Mouse (Mus musculus): ENCODE results near the gene Ptges2. TPM values are rescaled to one million over a fixed set of nuclear protein-coding genes. Genes with fewer than 3 reads are reported as not detected.

Gene Ptges2
- polyA plus RNA-seq, 1 experiment: 15.0 TPM

DNA sequence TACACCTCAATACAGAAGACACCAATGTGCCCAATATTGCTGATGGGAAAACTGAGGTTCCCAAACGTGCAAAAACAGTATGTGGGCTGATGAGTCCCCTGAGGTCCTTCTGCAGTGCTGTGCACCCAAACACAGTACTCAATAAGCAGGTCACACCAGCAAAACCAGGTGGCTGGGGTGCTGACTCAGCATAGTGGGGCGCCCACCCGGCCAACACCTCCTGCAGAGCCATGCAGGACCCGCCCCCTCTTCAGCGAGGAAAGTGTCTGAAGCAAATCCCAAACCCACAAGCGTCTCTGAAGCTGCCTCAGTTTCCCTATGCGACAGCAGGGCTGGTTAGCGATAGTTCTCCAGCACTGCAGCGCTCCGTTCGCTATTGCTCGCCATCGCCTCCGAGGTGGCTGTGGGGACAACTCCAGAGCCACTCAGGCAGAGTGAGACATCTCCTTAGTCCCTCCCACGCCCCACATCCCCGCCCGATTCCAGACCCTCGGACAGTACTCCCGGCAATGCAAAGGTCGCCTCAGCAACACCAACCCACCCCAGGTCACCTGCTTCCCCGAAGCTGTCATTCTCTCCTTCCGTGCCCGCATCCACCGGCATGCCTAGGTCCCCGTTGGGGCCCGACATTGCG lies 14.4 kb upstream of the Ptges2 start:
- H3K27ac ChIP-seq (ENCODE audit: control insufficient read depth, insufficient read depth, low read depth, low read length, poor library complexity): peak overlapping the region; percentile 59
- peak overlapping the region; percentile 76 for H3K4me3 ChIP-seq (replicated peaks; ENCODE audit: control insufficient read depth, low read depth, low read length)
- no peak for TF ChIP-seq CTCF (IDR thresholded peaks at IDR 0.05; ENCODE audit: control insufficient read depth, insufficient read depth, low read length)
- no peak for TF ChIP-seq POLR2A (IDR thresholded peaks at IDR 0.05; ENCODE audit: borderline replicate concordance, control insufficient read depth, low read depth, low read length)
- 1% methylated on average over 27 of the region's 27 CpGs for whole genome bisulfite sequencing
- H3K4me1 ChIP-seq (ENCODE audit: control insufficient read depth, insufficient read depth, low read length): peaks cover 4% of the 10 kb centered on the region

DNA sequence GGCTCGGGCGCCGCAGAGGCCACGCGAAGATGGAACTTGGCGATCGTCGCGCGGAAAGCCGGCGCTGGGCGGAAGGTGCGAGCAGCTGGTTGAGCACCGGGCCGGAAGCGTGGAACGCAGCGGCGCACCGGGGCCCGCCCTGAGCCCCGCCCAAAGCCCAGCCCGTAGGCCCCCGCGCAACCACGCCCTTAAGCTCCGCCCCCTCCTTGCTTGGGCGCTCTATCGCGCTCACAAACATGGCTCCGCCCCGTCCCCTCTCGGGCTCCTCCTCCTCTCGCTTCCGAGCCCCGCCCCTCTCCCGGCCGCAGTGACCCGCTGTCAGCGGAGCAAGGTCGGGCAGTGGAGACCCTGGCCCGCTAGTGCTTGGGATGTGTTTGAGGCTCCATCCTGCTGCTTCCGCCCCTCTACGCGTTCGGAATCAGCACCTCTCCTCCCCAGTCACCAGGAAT lies 13.9 kb upstream of the Ptges2 start, which contains the start of gene 1110008P14Rik:
Gene 1110008P14Rik (minus strand): TSS at position 164 of the 449 bp plus-strand sequence.
- H3K4me3 ChIP-seq (replicated peaks; ENCODE audit: control insufficient read depth, low read depth, low read length): peak within 1 kb of the TSS; percentile 76
- under 1% methylated on average over 47 of the region's 47 CpGs for WGBS
- H3K4me1 ChIP-seq (ENCODE audit: control insufficient read depth, insufficient read depth, low read length): peaks cover 4% of the 10 kb centered on the region
- TF ChIP-seq POLR2A (IDR thresholded peaks at IDR 0.05; ENCODE audit: borderline replicate concordance, control insufficient read depth, low read depth, low read length) (peak; percentile 62; the same call in 1 of the 2 replicates), CTCF (IDR thresholded peaks at IDR 0.05; ENCODE audit: control insufficient read depth, insufficient read depth, low read length) (no peak)
- peak within 1 kb of the TSS; percentile 59 for H3K27ac ChIP-seq (ENCODE audit: control insufficient read depth, insufficient read depth, low read depth, low read length, poor library complexity)

DNA sequence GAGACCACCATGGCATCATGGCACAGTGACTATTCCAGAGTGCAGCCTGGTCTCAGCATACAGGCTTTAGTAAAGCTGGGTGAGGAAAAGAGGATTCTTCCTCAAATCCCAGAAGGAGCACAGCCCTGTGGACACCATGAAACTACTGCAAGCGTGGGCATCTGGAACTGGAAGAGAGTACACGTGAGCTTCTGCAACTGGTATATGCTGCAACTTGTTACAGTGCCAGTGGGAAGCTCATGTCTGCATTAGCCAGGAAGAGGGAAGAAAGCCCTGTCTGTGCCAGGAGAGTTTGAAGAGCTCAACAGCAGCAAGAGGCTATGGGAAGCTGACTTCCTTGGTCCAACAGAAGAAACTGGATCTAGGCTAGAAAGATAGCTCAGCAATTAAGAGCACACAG lies 13.0 kb upstream of the Ptges2 start:
- TF ChIP-seq POLR2A (IDR thresholded peaks at IDR 0.05; ENCODE audit: borderline replicate concordance, control insufficient read depth, low read depth, low read length) (no peak), CTCF (IDR thresholded peaks at IDR 0.05; ENCODE audit: control insufficient read depth, insufficient read depth, low read length) (no peak)
- 57% methylated on average over 2 of the region's 2 CpGs for WGBS

DNA sequence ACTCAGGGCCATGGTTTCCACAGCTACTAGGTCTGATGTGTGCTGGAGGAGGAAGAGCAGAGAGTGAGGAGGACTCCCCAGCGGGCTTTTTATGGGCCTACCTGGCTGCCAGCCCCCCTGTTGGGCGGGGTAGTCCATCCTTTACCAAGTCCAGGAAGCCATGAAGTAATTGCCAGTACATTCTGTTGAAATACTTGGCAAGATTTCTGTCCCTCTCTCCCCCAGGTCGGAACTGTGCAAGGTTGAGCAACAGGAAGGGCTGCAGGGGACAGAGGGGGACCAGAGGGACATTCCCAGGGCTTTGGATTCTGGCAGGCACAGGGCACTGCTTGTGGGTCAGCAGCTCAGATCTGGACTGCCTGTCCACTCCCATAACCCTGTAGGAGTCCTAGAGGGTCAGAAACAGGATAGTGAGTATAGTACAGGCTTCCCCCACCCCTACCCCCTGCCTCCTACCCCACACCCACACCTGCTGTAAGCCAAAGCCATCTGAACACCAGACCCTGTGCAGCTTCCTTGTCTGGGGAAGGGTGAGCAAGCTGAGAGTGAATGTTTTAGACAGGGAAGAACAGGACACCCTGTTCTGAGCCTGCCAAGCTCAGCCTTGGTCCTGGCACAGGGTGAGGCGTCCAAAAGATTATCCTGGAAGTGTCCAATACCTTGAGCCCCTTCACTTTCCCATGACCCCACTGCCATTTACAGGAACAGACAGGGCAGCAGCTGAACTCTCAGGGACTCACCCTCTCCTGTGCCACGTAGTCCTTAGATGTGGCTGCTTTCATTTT lies 7.8 kb upstream of the Ptges2 start, which contains the start of gene Lcn2:
Gene Lcn2 (minus strand): TSS at position 547 of the 785 bp plus-strand sequence.
- peak within 1 kb of the TSS; percentile 88 for H3K27ac ChIP-seq (ENCODE audit: control insufficient read depth, insufficient read depth, low read depth, low read length, poor library complexity)
- no peak for TF ChIP-seq CTCF (IDR thresholded peaks at IDR 0.05; ENCODE audit: control insufficient read depth, insufficient read depth, low read length)
- WGBS: 32% methylated on average over 5 of the region's 5 CpGs
- H3K4me3 ChIP-seq (replicated peaks; ENCODE audit: control insufficient read depth, low read depth, low read length): peak within 1 kb of the TSS; percentile 62
- H3K4me1 ChIP-seq (ENCODE audit: control insufficient read depth, insufficient read depth, low read length): no peaks in the 10 kb centered on the region; the same call in 1 of the 2 replicates

More for the DNA sequence above, 13.0 kb upstream of the Ptges2 start:
- H3K4me1 ChIP-seq (ENCODE audit: control insufficient read depth, insufficient read depth, low read length): peaks cover 4% of the 10 kb centered on the region
- no peak overlapping the region for H3K4me3 ChIP-seq (replicated peaks; ENCODE audit: control insufficient read depth, low read depth, low read length)
- no peak overlapping the region for H3K27ac ChIP-seq (ENCODE audit: control insufficient read depth, insufficient read depth, low read depth, low read length, poor library complexity)

DNA sequence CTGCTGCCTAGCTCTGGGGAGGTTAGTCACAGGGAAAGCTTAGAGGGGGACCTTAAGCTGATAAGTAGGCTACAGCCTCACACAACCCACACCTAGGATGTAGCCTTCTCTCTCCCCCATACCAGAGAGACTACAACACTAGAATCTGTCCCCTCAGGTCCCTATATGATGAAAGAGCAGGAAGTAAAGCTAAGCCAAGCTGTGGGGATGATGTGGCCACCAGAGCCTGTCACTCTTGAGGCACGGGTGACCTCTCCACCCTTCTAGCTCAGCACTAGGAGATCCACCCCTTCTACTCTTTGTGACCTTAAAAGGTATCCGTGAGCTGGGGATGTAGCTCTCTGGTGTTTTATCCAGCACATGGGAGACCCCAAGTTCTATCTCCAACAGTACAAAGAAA lies 6.5 kb upstream of the Ptges2 start:
- TF ChIP-seq POLR2A (IDR thresholded peaks at IDR 0.05; ENCODE audit: borderline replicate concordance, control insufficient read depth, low read depth, low read length) (no peak), CTCF (IDR thresholded peaks at IDR 0.05; ENCODE audit: control insufficient read depth, insufficient read depth, low read length) (no peak)
- peak overlapping the region; percentile 88 for H3K27ac ChIP-seq (ENCODE audit: control insufficient read depth, insufficient read depth, low read depth, low read length, poor library complexity)
- no peak overlapping the region for H3K4me3 ChIP-seq (replicated peaks; ENCODE audit: control insufficient read depth, low read depth, low read length)
- 38% methylated on average over 2 of the region's 2 CpGs for WGBS
- H3K4me1 ChIP-seq (ENCODE audit: control insufficient read depth, insufficient read depth, low read length): no peaks in the 10 kb centered on the region; the same call in 1 of the 2 replicates

DNA sequence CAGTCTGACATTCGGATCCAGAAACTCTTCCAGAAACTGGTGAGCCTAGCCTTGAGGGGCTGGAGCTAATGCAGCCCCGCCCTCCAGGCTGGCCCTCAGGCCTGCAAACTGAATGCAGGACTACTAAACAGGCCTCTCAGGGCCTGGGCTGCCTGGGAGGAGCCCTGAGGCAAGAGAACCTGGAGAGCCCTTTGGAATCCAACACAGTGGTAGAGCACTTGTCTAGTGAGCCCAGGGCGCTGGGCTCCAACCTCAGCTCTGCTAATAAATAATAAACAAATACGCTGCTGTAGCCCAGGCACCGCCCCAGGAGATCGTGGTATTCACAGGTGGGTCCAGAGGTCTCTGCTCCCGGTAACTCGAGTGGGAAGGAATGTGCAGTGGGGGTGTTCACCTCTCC lies 4.8 kb upstream of the Ptges2 start:
- WGBS: 83% methylated on average over 8 of the region's 8 CpGs
- H3K4me3 ChIP-seq (replicated peaks; ENCODE audit: control insufficient read depth, low read depth, low read length): no peak overlapping the region
- no peak overlapping the region for H3K27ac ChIP-seq (ENCODE audit: control insufficient read depth, insufficient read depth, low read depth, low read length, poor library complexity)
- H3K4me1 ChIP-seq (ENCODE audit: control insufficient read depth, insufficient read depth, low read length): no peaks in the 10 kb centered on the region; the same call in 1 of the 2 replicates
- TF ChIP-seq POLR2A (IDR thresholded peaks at IDR 0.05; ENCODE audit: borderline replicate concordance, control insufficient read depth, low read depth, low read length) (no peak), CTCF (IDR thresholded peaks at IDR 0.05; ENCODE audit: control insufficient read depth, insufficient read depth, low read length) (no peak)

DNA sequence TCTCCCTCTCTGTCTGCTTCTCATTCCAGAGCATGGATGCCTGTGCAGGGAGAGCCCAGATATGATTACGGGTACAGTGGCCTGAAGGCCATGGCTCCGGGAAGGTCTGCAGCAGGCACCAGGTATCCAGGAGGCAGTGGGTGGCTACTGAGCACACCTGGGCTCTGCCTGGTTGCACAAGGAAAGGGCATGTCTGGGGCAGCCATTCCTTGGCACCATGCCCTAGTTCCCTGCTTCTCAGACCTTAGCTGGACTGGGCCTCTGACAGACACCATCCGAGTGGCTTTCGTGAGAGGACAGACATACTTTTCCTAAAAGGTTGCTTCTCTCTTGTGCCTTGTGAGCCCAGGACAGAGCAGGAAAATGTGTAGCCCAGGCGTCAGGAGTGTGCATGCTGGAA lies 3.6 kb upstream of the Ptges2 start:
- H3K27ac ChIP-seq (ENCODE audit: control insufficient read depth, insufficient read depth, low read depth, low read length, poor library complexity): peak overlapping the region; percentile 75; the same call in 1 of the 2 replicates
- TF ChIP-seq POLR2A (IDR thresholded peaks at IDR 0.05; ENCODE audit: borderline replicate concordance, control insufficient read depth, low read depth, low read length) (no peak), CTCF (IDR thresholded peaks at IDR 0.05; ENCODE audit: control insufficient read depth, insufficient read depth, low read length) (no peak)
- no peak overlapping the region for H3K4me3 ChIP-seq (replicated peaks; ENCODE audit: control insufficient read depth, low read depth, low read length)
- WGBS: 86% methylated on average over 5 of the region's 5 CpGs
- no peaks in the 10 kb centered on the region; the same call in 1 of the 2 replicates for H3K4me1 ChIP-seq (ENCODE audit: control insufficient read depth, insufficient read depth, low read length)

DNA sequence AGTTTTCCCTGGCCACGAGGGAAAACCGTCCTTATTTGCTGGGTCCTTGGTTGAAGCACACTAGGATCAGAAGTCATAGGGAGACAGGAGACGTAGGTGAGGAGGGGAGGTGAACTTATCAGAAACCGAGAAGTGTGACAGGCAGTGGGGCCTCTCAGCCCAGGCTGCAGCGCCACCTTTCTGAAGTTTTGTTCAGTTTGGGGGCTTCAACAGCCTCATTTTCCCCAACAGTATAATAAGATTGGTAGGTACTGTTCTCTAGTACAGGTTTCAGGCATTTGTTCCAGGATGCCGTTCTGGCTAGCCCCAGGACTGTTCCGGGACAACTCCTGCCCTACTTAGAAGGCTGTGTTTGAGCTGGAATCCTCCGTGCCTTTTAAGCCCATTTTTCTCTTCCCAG lies 723 bp upstream of the Ptges2 start:
- TF ChIP-seq POLR2A (IDR thresholded peaks at IDR 0.05; ENCODE audit: borderline replicate concordance, control insufficient read depth, low read depth, low read length): no peak
- TF ChIP-seq CTCF (IDR thresholded peaks at IDR 0.05; ENCODE audit: control insufficient read depth, insufficient read depth, low read length): peak; percentile 39; the same call in 1 of the 2 replicates
- WGBS: under 1% methylated on average over 8 of the region's 8 CpGs
- Histone ChIP-seq H3K27ac (ENCODE audit: control insufficient read depth, insufficient read depth, low read depth, low read length, poor library complexity) (peak overlapping the region; percentile 89), H3K4me3 (replicated peaks; ENCODE audit: control insufficient read depth, low read depth, low read length) (peak overlapping the region; percentile 73), H3K4me1 (ENCODE audit: control insufficient read depth, insufficient read depth, low read length) (no peaks in the 10 kb centered on the region; the same call in 1 of the 2 replicates)
